Mouse (Mus musculus) liver, postnatal 0 days (tissue): ENCODE results near the gene Orc5.

Source experiments
- CTCF ChIP-seq: sonication (generic); IDR thresholded peaks from 2 replicates; pipeline ENCODE4 v1.5.1; 2016; ENCODE audit warnings: antibody characterized with exemption, low read depth
- EP300 ChIP-seq: IDR thresholded peaks from 2 replicates; pipeline ENCODE4 v1.6.1; 2016; ENCODE audit warnings: antibody characterized with exemption, low read depth, mild to moderate bottlenecking

DNA sequence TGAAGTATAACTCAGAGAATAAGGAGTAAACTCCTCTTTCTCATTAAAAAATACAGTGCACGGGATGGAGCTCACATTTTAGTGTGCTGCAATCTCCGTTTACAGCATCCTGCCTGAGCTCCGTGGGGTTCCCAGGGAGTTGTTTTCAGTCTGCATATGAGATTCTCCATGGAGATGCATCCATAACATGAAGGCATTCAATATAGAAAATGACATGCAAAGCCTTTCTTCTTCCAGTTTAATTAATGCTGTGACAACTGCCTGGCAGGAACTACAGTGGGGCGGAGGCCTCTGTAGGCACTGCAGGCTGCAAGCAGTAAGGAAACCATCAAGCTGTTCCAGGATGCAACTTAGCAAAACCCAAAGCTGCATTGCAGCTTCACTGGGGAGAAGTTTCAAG, 79.0 kb downstream of the Orc5 start:
- TF ChIP-seq CTCF, result no peak
- no peak for TF ChIP-seq EP300
